Mouse (Mus musculus) bone marrow macrophage, adult 2 months (primary cell): Measurements from ENCODE around the gene Rdh7. TPM values are rescaled to one million over a fixed set of nuclear protein-coding genes. Genes with fewer than 3 reads are reported as not detected.

ENCODE experiments used
- polyA plus RNA-seq: library from polyadenylated mRNA; stranded (reverse); fragments of >200 nt; gene quantifications from 2 replicates; pipeline ENCODE4 v1.2.4, GENCODE M21; 2012; ENCODE audit not compliant: missing spikeins, insufficient read depth, insufficient read length

Gene Rdh7
- polyA plus RNA-seq, 1 experiment = not detected

Other genes with a start within 250 kb of the Rdh7 start
- 128 and 144 TPM in 2 replicates for gene Stat6, start 245.8 kb downstream of the Rdh7 start, polyA plus RNA-seq
- gene Nemp1, start 221.9 kb downstream of the Rdh7 start, polyA plus RNA-seq = 11.0 and 13.5 TPM in 2 replicates
- 21.4 and 25.4 TPM in 2 replicates for gene Nab2, start 220.2 kb downstream of the Rdh7 start, polyA plus RNA-seq
- 0.31 TPM in 1 of 2 replicates, not detected in the other for gene Myo1a, start 183.6 kb downstream of the Rdh7 start, polyA plus RNA-seq
- not detected in 2 replicates for gene Tac2, start 164.3 kb downstream of the Rdh7 start, polyA plus RNA-seq
- gene Zbtb39, start 149.3 kb downstream of the Rdh7 start, polyA plus RNA-seq = 4.4 and 4.6 TPM in 2 replicates
- gene Gpr182, start 137.1 kb downstream of the Rdh7 start, polyA plus RNA-seq = not detected in 2 replicates
- gene Rdh1, start 129.1 kb downstream of the Rdh7 start, polyA plus RNA-seq = not detected in 2 replicates
- gene Rdh16f1, start 129.0 kb downstream of the Rdh7 start, polyA plus RNA-seq = not detected in 2 replicates
- gene Rdh9, start 112.4 kb downstream of the Rdh7 start, polyA plus RNA-seq = 0.60 TPM in 1 of 2 replicates, not detected in the other
- gene Rdh16, start 87.7 kb downstream of the Rdh7 start, polyA plus RNA-seq = not detected in 2 replicates
- gene Rdh19, start 38.9 kb downstream of the Rdh7 start, polyA plus RNA-seq = not detected in 2 replicates
- not detected in 2 replicates for gene Rdh16f2, start 22.3 kb downstream of the Rdh7 start, polyA plus RNA-seq
- gene Sdr9c7, start 9.7 kb upstream of the Rdh7 start, polyA plus RNA-seq = not detected in 2 replicates
- not detected in 2 replicates for gene Hsd17b6, start 118.8 kb upstream of the Rdh7 start, polyA plus RNA-seq
- gene Prim1, start 126.4 kb upstream of the Rdh7 start, polyA plus RNA-seq = 14.3 and 18.6 TPM in 2 replicates
- 540 and 609 TPM in 2 replicates for gene Naca, start 146.8 kb upstream of the Rdh7 start, polyA plus RNA-seq
- gene Ptges3, start 170.1 kb upstream of the Rdh7 start, polyA plus RNA-seq = 152 and 160 TPM in 2 replicates
- 483 and 528 TPM in 2 replicates for gene Atp5b, start 194.5 kb upstream of the Rdh7 start, polyA plus RNA-seq
- gene Baz2a, start 202.8 kb upstream of the Rdh7 start, polyA plus RNA-seq = 49.0 and 52.9 TPM in 2 replicates